Mouse (Mus musculus) neural tube, embryonic 10.5 days (tissue): Measurements from ENCODE around the gene Mdfi.

Experiments
- DNase-seq: peaks from one replicate; pipeline ENCODE4 v3.0.0-alpha.2; 2017; ENCODE audit warnings: low spot score; ENCODE audit errors: extremely low spot score

Mdfi gene

DNA sequence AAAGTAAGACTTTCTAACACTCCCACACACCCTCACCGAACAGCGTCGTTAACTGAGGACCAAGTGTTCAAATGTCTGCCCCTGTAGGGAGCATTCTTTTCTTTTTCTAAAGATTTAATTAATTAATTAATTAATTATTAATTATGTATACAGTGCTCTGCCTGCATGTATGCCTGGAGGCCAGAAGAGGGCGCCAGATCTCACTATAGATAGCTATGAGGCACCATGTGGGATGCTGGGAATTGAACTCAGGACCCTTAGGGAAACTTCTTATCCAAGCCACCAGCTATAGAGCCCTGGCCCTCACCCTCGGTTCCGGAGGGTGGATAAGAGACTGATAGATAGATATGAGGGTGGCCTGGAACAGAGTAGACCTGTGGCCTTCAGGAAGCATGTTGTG is 13.5 kb upstream of the Mdfi start:
- DNase-seq, result no peak

DNA sequence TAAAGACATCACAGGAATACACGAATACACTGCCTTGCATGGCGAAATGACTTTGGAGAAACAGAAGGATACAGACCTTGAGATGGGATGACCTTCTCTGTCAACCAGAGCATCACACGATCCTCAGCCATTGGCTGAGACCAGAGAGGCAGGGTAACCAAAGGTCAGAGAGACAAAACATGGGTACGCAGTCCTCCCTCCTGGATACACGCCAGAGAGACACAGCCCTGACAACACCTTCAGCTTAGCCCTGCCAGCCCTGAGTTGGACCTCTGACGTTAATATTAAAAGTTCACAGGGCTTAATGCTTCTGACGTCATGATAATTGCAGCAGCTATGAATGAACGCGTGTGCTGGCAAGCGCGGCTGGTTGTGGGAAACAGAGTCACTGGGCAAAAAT is 11.1 kb upstream of the Mdfi start:
- no peak for DNase-seq

DNA sequence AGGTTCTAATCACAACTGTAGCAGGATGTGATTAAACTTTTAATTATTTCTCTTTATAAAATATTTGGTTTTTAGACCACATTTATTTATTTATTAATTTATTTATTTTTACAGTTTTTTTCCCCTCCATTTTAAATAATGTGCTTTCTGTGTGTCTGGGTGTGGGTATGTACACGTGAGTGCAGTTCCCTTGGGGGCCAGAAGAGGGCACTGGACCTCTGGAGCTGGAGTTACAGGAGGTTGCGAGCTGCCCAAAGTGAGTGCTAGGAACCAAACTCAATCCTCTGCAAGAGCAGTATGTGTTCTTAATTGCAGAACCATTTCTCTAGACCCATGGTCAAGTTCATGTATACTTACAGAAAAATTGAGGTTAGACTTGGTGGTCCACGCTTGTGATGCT is 9.0 kb upstream of the Mdfi start:
- DNase-seq, result no peak

DNA sequence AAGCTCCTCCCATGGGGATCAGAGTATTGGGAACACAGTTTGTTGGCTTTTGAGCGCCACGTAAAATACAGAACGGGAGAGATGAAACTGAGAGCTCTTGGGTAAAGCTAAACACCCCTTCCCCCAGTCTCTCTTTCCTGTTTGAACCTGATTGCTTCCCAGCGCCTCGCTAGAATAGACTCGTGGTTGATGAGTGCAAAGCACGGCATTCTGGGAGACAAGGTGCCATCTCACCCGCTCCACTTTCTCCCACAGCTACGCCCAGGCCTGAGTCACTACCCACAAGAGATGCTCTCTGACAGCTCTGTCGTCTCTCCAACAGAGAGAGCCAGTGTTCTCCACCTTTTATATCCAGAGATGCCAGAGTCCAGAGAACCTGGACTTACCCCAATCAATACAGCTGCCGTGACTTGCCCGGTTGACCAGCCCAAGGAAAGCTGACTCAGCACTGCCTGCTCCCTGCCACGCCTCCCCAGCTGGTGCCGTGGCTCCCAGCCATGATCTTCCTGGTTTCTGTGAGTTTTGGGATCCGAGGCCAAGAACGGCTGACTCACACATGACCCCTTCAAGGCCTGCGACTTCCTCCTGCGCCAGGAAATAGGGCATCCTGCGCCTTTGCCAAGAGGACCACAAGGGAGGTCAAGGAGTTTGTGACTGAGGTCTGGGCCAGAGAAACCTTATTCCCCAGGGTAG is 7.6 kb upstream of the Mdfi start:
- no peak for DNase-seq

DNA sequence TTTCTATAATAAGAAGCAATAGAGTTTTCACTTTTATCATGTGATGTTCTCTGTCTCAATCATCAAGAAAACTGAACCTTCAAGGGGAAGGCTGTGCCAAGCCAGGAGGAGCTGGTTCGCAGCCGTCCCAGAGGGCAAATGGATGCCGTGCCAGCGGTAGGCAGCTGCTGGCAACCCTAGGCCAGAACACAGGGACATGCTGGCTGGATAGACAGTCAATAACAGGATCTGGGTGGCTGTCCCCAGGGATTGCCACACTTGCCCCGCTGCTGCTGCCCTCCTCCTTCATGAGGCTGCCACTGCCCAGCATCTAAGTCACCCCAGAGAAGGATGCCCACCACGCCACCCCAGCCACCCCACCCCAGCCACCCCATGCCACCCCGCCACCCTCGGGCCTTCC is 7.0 kb upstream of the Mdfi start:
- DNase-seq, result no peak

DNA sequence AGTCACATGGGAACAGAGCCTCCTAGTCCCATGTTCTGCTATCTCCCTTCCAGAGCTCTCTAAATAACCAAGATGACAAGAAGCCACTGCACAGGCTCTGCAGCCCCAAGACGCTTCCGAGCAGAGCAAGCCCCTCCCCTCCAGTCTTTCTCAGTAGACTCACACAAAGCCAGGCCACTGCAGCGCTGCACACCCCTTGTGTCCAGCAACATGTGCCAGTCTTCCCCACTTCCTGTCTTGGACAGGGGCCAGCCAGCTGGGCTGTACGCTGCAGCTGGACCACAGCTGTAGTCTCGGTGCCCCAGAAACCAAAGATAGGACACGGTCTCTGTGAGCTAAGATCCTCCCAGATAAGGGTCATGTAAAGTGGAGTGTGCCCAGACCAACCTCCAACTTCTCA is 3.3 kb upstream of the Mdfi start:
- DNase-seq, result no peak

GRCm38 (mm10) chr17:47833628-47834481 is 636 bp downstream of the Mdfi start:
- peak; percentile 76 for DNase-seq

DNA sequence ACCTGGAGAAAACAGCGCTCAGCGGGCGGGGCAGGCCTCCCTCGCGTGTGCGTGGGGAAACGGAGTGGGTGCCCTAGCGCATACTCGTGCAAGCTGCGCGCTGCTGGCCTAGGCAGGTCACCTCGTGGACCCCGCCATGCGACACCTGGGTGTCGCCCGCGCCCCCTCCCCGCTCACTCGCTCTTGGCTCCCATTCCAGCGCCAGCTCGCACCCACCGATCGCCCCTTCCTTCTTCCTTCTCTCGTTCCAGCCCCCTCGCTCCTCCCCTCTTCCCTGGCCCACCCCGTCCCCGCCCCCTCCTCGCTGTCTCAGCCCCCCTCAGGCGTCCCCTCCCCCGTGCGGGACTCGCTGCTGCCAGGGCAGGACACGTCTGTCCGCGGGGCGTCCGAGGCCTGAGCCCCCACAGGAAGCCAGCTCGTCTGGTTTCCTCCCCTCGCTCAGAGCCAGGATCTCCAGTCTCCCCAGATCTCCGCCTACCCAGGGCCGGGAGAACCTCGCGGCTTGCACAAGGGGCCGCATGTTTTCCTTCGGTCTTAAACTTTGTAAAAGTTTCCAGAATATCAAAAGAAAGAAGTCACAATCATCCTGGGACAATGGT is 1.4 kb downstream of the Mdfi start:
- DNase-seq, result no peak

GRCm38 (mm10) chr17:47832501-47833028 is 1.9 kb downstream of the Mdfi start:
- DNase-seq, result peak; percentile 56

DNA sequence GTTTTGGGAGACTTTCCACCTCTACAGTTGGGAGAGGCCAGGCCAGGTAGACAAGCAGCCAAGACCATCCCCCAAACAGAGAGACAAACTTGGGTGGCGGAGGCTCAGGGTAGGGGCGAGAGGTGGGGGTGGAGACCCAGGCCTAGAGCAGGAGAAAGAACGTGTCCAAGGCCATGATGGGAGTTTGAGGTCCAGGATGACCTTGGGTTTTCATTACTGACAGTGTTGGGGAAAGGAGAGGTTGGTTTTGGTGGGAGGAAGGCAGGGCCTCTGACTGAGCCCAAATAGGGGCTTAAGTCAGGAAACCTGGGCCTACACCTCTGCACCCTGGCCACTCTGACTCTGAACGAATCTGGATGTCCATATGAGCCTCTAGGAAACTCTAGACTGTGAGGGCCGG is 2.7 kb downstream of the Mdfi start:
- DNase-seq, result no peak

- peak; percentile 50 for DNase-seq
These were observed 3.3 kb downstream of the Mdfi start for GRCm38 (mm10) chr17:47831161-47831560.

DNA sequence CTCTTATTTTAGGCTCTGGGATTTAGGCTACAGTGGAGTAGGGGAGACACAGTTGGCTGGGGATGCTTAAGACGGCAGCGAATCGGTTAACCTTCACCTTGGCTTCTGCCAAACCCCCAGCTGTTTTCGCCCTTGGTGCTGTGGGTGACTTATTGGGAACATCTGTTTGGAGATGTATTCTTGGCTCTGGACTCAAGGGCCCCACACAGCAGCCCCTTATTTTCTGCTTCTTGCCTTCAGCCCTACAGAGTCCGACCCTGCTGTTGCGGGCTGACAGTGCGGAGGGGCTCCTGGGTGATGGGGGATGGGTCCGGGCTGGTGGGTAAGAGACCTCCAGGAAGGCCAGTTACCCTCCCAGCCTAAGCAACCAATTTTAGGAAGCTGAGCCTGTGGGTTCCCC is 13.2 kb downstream of the Mdfi start:
- DNase-seq, result no peak

DNA sequence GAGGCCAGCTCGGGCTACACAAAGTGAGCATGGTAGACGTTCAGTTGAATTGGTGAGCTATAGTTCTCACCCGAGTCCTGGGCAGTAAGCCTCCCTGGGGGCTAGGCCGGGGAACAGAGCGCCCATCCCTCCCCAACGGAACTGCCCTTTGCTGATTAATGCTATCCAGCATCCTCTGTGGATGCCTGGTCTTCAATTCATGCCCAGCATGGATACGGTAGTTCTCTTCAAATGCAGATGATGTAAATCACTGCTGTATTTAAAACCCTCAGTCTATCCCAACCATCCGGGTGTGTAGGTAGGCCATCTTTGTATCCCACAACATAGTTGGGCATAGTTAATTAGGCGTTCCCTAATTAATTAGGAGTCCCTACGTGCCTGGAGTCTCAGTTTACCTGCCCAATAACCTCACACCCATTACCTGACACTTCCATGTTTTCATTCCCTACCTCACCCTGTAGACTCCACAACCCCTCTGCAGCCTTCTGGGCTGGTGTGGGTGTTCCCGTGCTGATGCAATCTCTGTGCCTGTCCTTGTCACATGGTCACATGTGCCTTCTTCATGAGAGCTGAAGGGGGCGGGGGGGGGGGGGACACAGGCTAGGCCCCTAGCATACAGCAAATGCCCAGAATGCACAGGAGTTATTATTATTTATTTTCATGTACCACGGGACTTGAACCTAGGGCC is 16.3 kb downstream of the Mdfi start:
- no peak for DNase-seq

GRCm38 (mm10) chr17:47815446-47815845 is 19.0 kb downstream of the Mdfi start:
- no peak for DNase-seq

- DNase-seq, result peak; percentile 53
These were observed 20.0 kb downstream of the Mdfi start for GRCm38 (mm10) chr17:47814496-47814895.

DNA sequence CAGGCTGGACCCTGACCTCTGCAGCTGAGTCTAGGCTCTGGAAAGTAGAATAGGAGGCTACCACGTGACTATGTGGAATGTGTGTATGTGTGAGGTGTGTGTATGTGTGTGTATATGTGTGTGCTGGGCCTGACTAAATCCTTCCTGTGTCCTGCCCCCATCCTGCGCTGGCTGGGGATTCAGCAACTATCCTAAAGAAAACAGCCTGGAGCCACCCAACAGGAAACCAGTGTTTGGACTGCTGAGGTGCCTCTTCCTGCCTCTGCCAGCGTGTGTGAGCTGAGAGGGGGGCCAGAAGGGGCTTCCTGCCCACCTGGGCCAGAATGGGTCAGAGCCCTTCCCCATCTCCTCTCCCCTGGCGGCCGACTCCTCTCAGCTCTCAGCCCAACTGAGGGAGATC is 20.9 kb downstream of the Mdfi start:
- peak; percentile 42 for DNase-seq

- DNase-seq, result no peak
These were observed 22.3 kb downstream of the Mdfi start for GRCm38 (mm10) chr17:47812200-47812599.

GRCm38 (mm10) chr17:47811265-47811800 is 23.2 kb downstream of the Mdfi start:
- no peak for DNase-seq

GRCm38 (mm10) chr17:47806230-47806629 is 28.3 kb downstream of the Mdfi start:
- no peak for DNase-seq

- no peak for DNase-seq
These were observed 29.2 kb downstream of the Mdfi start for GRCm38 (mm10) chr17:47805047-47805835.

- DNase-seq, result no peak
These were observed 30.8 kb downstream of the Mdfi start for GRCm38 (mm10) chr17:47803662-47804061.
